Mouse (Mus musculus): ENCODE measurements around the gene Srp68.
A peak's percentile ranks its signal among the peaks of the same experiment; 100 is the strongest.

Gene Srp68

GRCm38 (mm10) chr11:116274045-116274666 lies at the start of gene Srp68:
Gene Srp68 (minus strand): TSS chr11:116274217.
- DNase-seq, result peak; percentile 92 to 94

GRCm38 (mm10) chr11:116318719-116319659 lies 45.0 kb upstream of the Srp68 start:
- DNase-seq, result peak; percentile 81 to 86

GRCm38 (mm10) chr11:116312359-116312758 lies 38.3 kb upstream of the Srp68 start:
- DNase-seq, result no peak

- no peak for DNase-seq
Measured at GRCm38 (mm10) chr11:116311169-116311568, 37.2 kb upstream of the Srp68 start.

- DNase-seq, result no peak
Measured at GRCm38 (mm10) chr11:116309601-116310000, 35.6 kb upstream of the Srp68 start.

- DNase-seq, result no peak
Measured at GRCm38 (mm10) chr11:116307762-116308531, 33.9 kb upstream of the Srp68 start.

- DNase-seq, result no peak
Measured at GRCm38 (mm10) chr11:116307019-116307725, 33.2 kb upstream of the Srp68 start, which contains the start of gene Exoc7. Gene Exoc7 (minus strand): TSS chr11:116307233.

- DNase-seq, result peak; percentile 90 to 96
Measured at GRCm38 (mm10) chr11:116306126-116306982, 32.3 kb upstream of the Srp68 start.

GRCm38 (mm10) chr11:116305423-116305822 lies 31.4 kb upstream of the Srp68 start:
- no peak for DNase-seq

- no peak for DNase-seq
Measured at GRCm38 (mm10) chr11:116298621-116299020, 24.6 kb upstream of the Srp68 start.

GRCm38 (mm10) chr11:116298221-116298620 lies 24.2 kb upstream of the Srp68 start:
- no peak for DNase-seq

- DNase-seq, result peak; percentile 46 to 73
Measured at GRCm38 (mm10) chr11:116297017-116297416, 23.0 kb upstream of the Srp68 start.

- no peak for DNase-seq
Measured at GRCm38 (mm10) chr11:116296191-116296734, 22.2 kb upstream of the Srp68 start.

GRCm38 (mm10) chr11:116294319-116294718 lies 20.3 kb upstream of the Srp68 start:
- peak; percentile 39 to 67 for DNase-seq

GRCm38 (mm10) chr11:116293538-116294137 lies 19.6 kb upstream of the Srp68 start:
- no peak for DNase-seq

- no peak for DNase-seq
Measured at GRCm38 (mm10) chr11:116292401-116292800, 18.4 kb upstream of the Srp68 start.

GRCm38 (mm10) chr11:116290556-116290955 lies 16.5 kb upstream of the Srp68 start:
- no peak for DNase-seq

- no peak for DNase-seq
Measured at GRCm38 (mm10) chr11:116287351-116287750, 13.3 kb upstream of the Srp68 start.

- no peak for DNase-seq
Measured at GRCm38 (mm10) chr11:116285770-116286191, 11.8 kb upstream of the Srp68 start.

GRCm38 (mm10) chr11:116283982-116284381 lies 10.0 kb upstream of the Srp68 start:
- DNase-seq, result no peak

Data from lung, adult 18-20 months (tissue).